Comparison of ENCODE assay signal across 14 mouse cellular contexts in genomic region chr10:41751867-41752480, GRCm38 (mm10). TPM values are rescaled to one million over a fixed set of nuclear protein-coding genes. Genes with fewer than 3 reads are reported as not detected.
DNase-seq lines count a peak whose midpoint lies in the region; ATAC-seq and TF ChIP-seq lines count a peak whose summit lies in the region.
"Had no signal": no experiment of that assay in that cellular context is flagged by ENCODE, and none has a peak within 500 bp of the region (broad histone marks: within the 10 kb centered on the region; RNA-seq: fewer than 3 reads in every experiment).

No protein-coding gene starts in this region.

- intact Hi-C loops in left cerebral cortex, adult 2 months (cut with DNase I) = no loop called here

- no peaks in the 10 kb centered on the region for H3K27me3 ChIP-seq in lung, embryonic 14.5 days (ENCODE audit: insufficient read depth, low read length)
- H3K27me3 ChIP-seq in liver, embryonic 14.5 days (ENCODE audit: control insufficient read depth, insufficient read depth, low read length) = no peaks in the 10 kb centered on the region
- no peaks in the 10 kb centered on the region for H3K27me3 ChIP-seq in heart, embryonic 10.5 days (ENCODE audit: insufficient read depth, poor library complexity, severe bottlenecking)
- H3K27me3 ChIP-seq: embryonic facial prominence, embryonic 12.5 days; limb, embryonic 12.5 days; Patski; stomach, embryonic 15.5 days had no signal

- H3K36me3 ChIP-seq in lung, embryonic 14.5 days (ENCODE audit: insufficient read depth) = no peaks in the 10 kb centered on the region
- H3K36me3 ChIP-seq in liver, embryonic 14.5 days (replicated peaks; ENCODE audit: control insufficient read depth, insufficient read depth, low read depth) = no peaks in the 10 kb centered on the region
- no peaks in the 10 kb centered on the region for H3K36me3 ChIP-seq in heart, embryonic 10.5 days
- H3K36me3 ChIP-seq: embryonic facial prominence, embryonic 12.5 days; hindbrain, embryonic 10.5 days; limb, embryonic 12.5 days; stomach, embryonic 15.5 days had no signal

- no peak for TF ChIP-seq CTCF in lung, embryonic 14.5 days (IDR thresholded peaks at IDR 0.05; ENCODE audit: low read depth)
- TF ChIP-seq CTCF in liver, embryonic 14.5 days (IDR thresholded peaks at IDR 0.05; ENCODE audit: low read depth) = no peak
- TF ChIP-seq CTCF in left cerebral cortex, adult 2 months (IDR thresholded peaks at IDR 0.05) = no peak

- no peak overlapping the region for H3K4me2 ChIP-seq in lung, embryonic 14.5 days
- peak overlapping the region; percentile 8; the same call in 1 of the 2 replicates for H3K4me2 ChIP-seq in liver, embryonic 14.5 days (ENCODE audit: low read depth)
- H3K4me2 ChIP-seq: embryonic facial prominence, embryonic 12.5 days; limb, embryonic 12.5 days; stomach, embryonic 15.5 days had no signal

- no peak for TF ChIP-seq EP300 in liver, embryonic 14.5 days (IDR thresholded peaks at IDR 0.05; ENCODE audit: low read depth)

- no peak overlapping the region for H3K4me3 ChIP-seq in lung, embryonic 14.5 days (ENCODE audit: low read depth, low read length)
- no peak overlapping the region for H3K4me3 ChIP-seq in liver, embryonic 14.5 days (ENCODE audit: insufficient read depth in 1 of 2, low read depth in 2 of 2, low read length in 2 of 2)
- no peak overlapping the region for H3K4me3 ChIP-seq in left cerebral cortex, adult 2 months
- no peak overlapping the region for H3K4me3 ChIP-seq in heart, embryonic 10.5 days
- H3K4me3 ChIP-seq: embryonic facial prominence, embryonic 12.5 days; hindbrain, embryonic 10.5 days; limb, embryonic 12.5 days; stomach, embryonic 15.5 days had no signal

- H3K4me1 ChIP-seq in lung, embryonic 14.5 days (ENCODE audit: insufficient read depth) = no peaks in the 10 kb centered on the region
- H3K4me1 ChIP-seq in liver, embryonic 14.5 days (replicated peaks; ENCODE audit: control insufficient read depth in 2 of 2, insufficient read depth in 2 of 2, low read length in 1 of 2) = no peaks in the 10 kb centered on the region
- peaks cover 16% of the 10 kb centered on the region; the same call in 1 of the 2 replicates for H3K4me1 ChIP-seq in heart, embryonic 10.5 days
- H3K4me1 ChIP-seq: hindbrain, embryonic 10.5 days; limb, embryonic 12.5 days had no signal

- H3K9ac ChIP-seq in lung, embryonic 14.5 days = no peak overlapping the region
- H3K9ac ChIP-seq in liver, embryonic 14.5 days (replicated peaks) = no peak overlapping the region
- H3K9ac ChIP-seq: embryonic facial prominence, embryonic 12.5 days; limb, embryonic 12.5 days; stomach, embryonic 15.5 days had no signal

- ATAC-seq in lung, embryonic 14.5 days (ENCODE audit: insufficient read depth) = no peak
- ATAC-seq in liver, embryonic 14.5 days (ENCODE audit: insufficient read depth) = no peak
- ATAC-seq: Patski had no signal

- 73% methylated on average over 14 of the region's 14 CpGs for WGBS in lung, embryonic 14.5 days
- WGBS in liver, embryonic 14.5 days (ENCODE audit: insufficient replicate concordance) = 24% methylated on average over 14 of the region's 14 CpGs
- 72% methylated on average over 14 of the region's 14 CpGs for WGBS in heart, embryonic 10.5 days

- peak; percentile 15 for DNase-seq in lung, embryonic 14.5 days
- no peak for DNase-seq in lung, postnatal 36 days
- DNase-seq in R1 (ENCODE audit: low read depth, low spot score) = peak; percentile 61
- no peak for DNase-seq in liver, embryonic 14.5 days (ENCODE audit: low read depth in 3 of 3, low spot score in 3 of 3)
- DNase-seq in thymus, postnatal 14 days = peak; percentile 51
- DNase-seq in adrenal gland, adult (ENCODE audit: inconsistent age in 2 of 2, low spot score in 1 of 2) = no peak
- DNase-seq in left cerebral cortex, adult 2 months (ENCODE audit: extremely low spot score in 1 of 2, low spot score in 2 of 2) = no peak
- no peak for DNase-seq in heart, embryonic 10.5 days (ENCODE audit: low spot score)
- DNase-seq: kidney, postnatal 25 days had no signal

- no peak overlapping the region for H3K27ac ChIP-seq in lung, embryonic 14.5 days (ENCODE audit: low read depth)
- H3K27ac ChIP-seq in liver, embryonic 14.5 days = no peak overlapping the region
- no peak overlapping the region for H3K27ac ChIP-seq in left cerebral cortex, adult 2 months
- H3K27ac ChIP-seq in heart, embryonic 10.5 days = no peak overlapping the region
- H3K27ac ChIP-seq: embryonic facial prominence, embryonic 12.5 days; hindbrain, embryonic 10.5 days; limb, embryonic 12.5 days; stomach, embryonic 15.5 days had no signal

- H3K9me3 ChIP-seq in lung, embryonic 14.5 days (ENCODE audit: low read depth, low read length) = no peaks in the 10 kb centered on the region
- no peaks in the 10 kb centered on the region for H3K9me3 ChIP-seq in liver, embryonic 14.5 days (ENCODE audit: control insufficient read depth, low read length)
- H3K9me3 ChIP-seq in heart, embryonic 10.5 days = no peaks in the 10 kb centered on the region
- H3K9me3 ChIP-seq: embryonic facial prominence, embryonic 12.5 days; hindbrain, embryonic 10.5 days; limb, embryonic 12.5 days; stomach, embryonic 15.5 days had no signal

RNA-seq across cellular contexts. Expression of gene Ccdc162, which starts 35.5 kb away (rescaled TPM):
- polyA plus RNA-seq in lung, embryonic 14.5 days (2014; fragmentation: Nextera tagmentation; extraction: Ambion mirVana) = 0.20 and 0.32 TPM in 2 replicates
- 0.01 and 0.07 TPM in 2 replicates for polyA plus RNA-seq in liver, embryonic 14.5 days (2012; rRNA removed)
- polyA plus RNA-seq in liver, embryonic 14.5 days (2014; fragmentation: Nextera tagmentation; extraction: Ambion mirVana) = 0.10 and 0.21 TPM in 2 replicates
- total RNA-seq in left cerebral cortex, adult 2 months (2021) = 1 to 10 TPM; 1.8 to 2.0 TPM
- 0.21 and 0.40 TPM in 2 replicates for polyA plus RNA-seq in heart, embryonic 10.5 days (2016; fragmentation: Nextera tagmentation; extraction: Ambion mirVana)

RNA-seq across cellular contexts. Expression of gene Cep57l1, which starts 57.7 kb away (rescaled TPM):
- polyA plus RNA-seq in lung, embryonic 14.5 days (2014; fragmentation: Nextera tagmentation; extraction: Ambion mirVana) = 23.2 and 25.3 TPM in 2 replicates
- polyA plus RNA-seq in liver, embryonic 14.5 days (2012; rRNA removed) = 4.6 and 7.1 TPM in 2 replicates
- polyA plus RNA-seq in liver, embryonic 14.5 days (2014; fragmentation: Nextera tagmentation; extraction: Ambion mirVana) = 10.6 and 12.1 TPM in 2 replicates
- 1 to 10 TPM; 5.3 to 7.5 TPM for total RNA-seq in left cerebral cortex, adult 2 months (2021)
- 22.1 and 23.6 TPM in 2 replicates for polyA plus RNA-seq in heart, embryonic 10.5 days (2016; fragmentation: Nextera tagmentation; extraction: Ambion mirVana)

RNA-seq across cellular contexts. Expression of gene Sesn1, which starts 57.8 kb away (rescaled TPM):
- polyA plus RNA-seq in lung, embryonic 14.5 days (2014; fragmentation: Nextera tagmentation; extraction: Ambion mirVana) = 30.5 and 32.5 TPM in 2 replicates
- polyA plus RNA-seq in liver, embryonic 14.5 days (2012; rRNA removed) = 10.5 and 15.2 TPM in 2 replicates
- 19.2 and 22.2 TPM in 2 replicates for polyA plus RNA-seq in liver, embryonic 14.5 days (2014; fragmentation: Nextera tagmentation; extraction: Ambion mirVana)
- 10 to 100 TPM; 50.7 to 51.4 TPM for total RNA-seq in left cerebral cortex, adult 2 months (2021)
- polyA plus RNA-seq in heart, embryonic 10.5 days (2016; fragmentation: Nextera tagmentation; extraction: Ambion mirVana) = 18.9 and 20.6 TPM in 2 replicates

Comparison
In these comparisons a context has a peak if more than half of its experiments do, and no peak if none do; other contexts are left out.
1. DNase-seq: peak in lung, embryonic 14.5 days (single experiment), R1 (single experiment) and thymus, postnatal 14 days (single experiment); none in lung, postnatal 36 days (single experiment), liver, embryonic 14.5 days (0 of 3), adrenal gland, adult (0 of 2), left cerebral cortex, adult 2 months (0 of 2) and heart, embryonic 10.5 days (single experiment).